Mouse (Mus musculus): ENCODE data around the gene Abat. TPM values are rescaled to one million over a fixed set of nuclear protein-coding genes. Genes with fewer than 3 reads are reported as not detected.

Gene Abat
- polyA plus RNA-seq, 1 experiment from 2014 or later, result 25.8 TPM

GRCm38 (mm10) chr16:8636867-8637216 lies 123.6 kb downstream of the Abat start:
- in situ Hi-C loops (cut with MboI; ENCODE audit: low pct_unique_long_range_greater_than_20kb), result loop anchor here (5.0 kb wide), 1 partner anchor 40 kb away; no protein-coding TSS in a partner anchor
- H3K27me3 ChIP-seq, result no peaks in the 10 kb centered on the region
- peak; percentile 15 for ATAC-seq
- no peak for TF ChIP-seq CTCF (IDR thresholded peaks at IDR 0.05)
- ChIA-PET CTCF (interaction anchor here (1.3 kb wide), 1 partner anchor 225 kb away, joined by 3 read pairs; no protein-coding TSS in a partner anchor), POLR2A (interaction anchor here (0.6 to 0.7 kb wide), 2 partner anchors 10 to 50 kb away, joined by 3 to 4 read pairs; no protein-coding TSS in a partner anchor)
- DNase-seq (ENCODE audit: low read depth, low spot score), result no peak

- peak; percentile 90 for ATAC-seq
- in situ Hi-C loops (cut with MboI; ENCODE audit: low pct_unique_long_range_greater_than_20kb), result loop anchor here (5.0 kb wide), 1 partner anchor 40 kb away; no protein-coding TSS in a partner anchor
- TF ChIP-seq CTCF (IDR thresholded peaks at IDR 0.05), result no peak
- ChIA-PET POLR2A (interaction anchor here (0.6 to 0.7 kb wide), 2 partner anchors 10 to 51 kb away, joined by 3 to 4 read pairs; no protein-coding TSS in a partner anchor), CTCF (interaction anchor here (1.3 kb wide), 1 partner anchor 225 kb away, joined by 3 read pairs; no protein-coding TSS in a partner anchor)
- H3K27me3 ChIP-seq, result no peaks in the 10 kb centered on the region
- DNase-seq (ENCODE audit: low read depth, low spot score), result peak; percentile 82
Observed at GRCm38 (mm10) chr16:8637217-8638051, 124.2 kb downstream of the Abat start, which contains the start of the genes Pmm2 and Tmem186. Gene Pmm2, plus strand, starts transcription at chr16:8637674. Gene Tmem186, minus strand, starts transcription at chr16:8637712.

DNA sequence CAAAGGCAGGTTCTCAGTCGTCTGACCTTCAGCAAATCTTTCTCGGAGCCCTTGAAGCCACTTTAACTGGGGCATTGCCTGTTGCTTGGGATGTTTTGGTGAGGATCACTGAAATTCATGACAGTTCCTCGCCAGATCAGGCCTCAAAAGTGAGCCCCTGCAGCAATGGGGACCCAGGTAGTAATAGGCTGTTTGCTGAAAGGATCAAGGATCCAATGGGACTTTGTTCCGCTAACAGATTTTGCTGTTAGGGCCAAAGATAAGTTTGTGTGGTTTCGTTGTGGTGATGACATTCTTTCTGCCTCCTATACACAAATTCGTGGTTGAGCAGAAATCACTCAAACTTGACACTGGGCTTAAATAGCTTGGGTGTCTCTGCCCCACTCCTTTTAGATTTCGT lies 124.9 kb downstream of the Abat start:
- ChIA-PET CTCF (no interaction called here), POLR2A (interaction anchor here (1.2 kb wide), 1 partner anchor 34 kb away, joined by 3 read pairs; the partner anchor contains the start of gene Carhsp1)
- no peaks in the 10 kb centered on the region for H3K27me3 ChIP-seq
- TF ChIP-seq CTCF (IDR thresholded peaks at IDR 0.05), result no peak
- DNase-seq (ENCODE audit: low read depth, low spot score) (no peak), ATAC-seq (no peak)
- in situ Hi-C loops (cut with MboI; ENCODE audit: low pct_unique_long_range_greater_than_20kb), result loop anchor here (5.0 kb wide), 1 partner anchor 39 kb away; no protein-coding TSS in a partner anchor

DNA sequence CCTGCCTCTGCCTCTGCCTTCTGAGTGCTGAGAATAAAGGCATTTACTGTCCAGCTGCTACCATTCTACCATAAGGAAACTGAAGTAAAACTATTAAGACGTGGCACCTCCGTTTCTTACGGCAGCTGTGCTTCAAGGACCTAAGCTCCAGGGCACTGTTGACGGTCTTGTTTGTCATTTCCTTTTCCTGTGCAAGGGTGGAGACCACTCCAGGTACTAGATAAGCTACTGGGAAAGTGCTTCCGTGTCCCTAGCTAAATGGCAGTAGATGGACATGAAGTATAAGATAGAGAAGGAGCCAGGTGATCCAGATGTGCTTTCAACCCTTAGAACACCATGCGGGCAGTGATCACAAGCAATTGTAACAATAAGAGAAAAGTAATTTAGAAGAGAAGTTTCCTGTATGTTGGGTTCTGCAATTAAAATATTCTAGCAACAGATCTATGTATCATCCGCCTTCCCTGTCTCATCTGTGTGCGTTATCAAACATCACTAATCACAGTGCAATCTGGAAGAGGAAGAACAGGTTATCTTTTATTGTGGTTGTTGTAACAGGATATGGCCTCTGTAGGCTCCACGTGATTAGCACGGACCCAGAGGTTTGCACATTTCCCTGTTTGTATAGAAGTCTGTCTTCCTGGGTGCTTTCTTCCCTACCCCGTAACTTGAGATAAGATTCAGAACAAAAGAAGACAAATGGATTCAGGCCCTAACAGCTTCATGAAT lies 126.4 kb downstream of the Abat start:
- CTCF ChIA-PET, result no interaction called here
- no peak for TF ChIP-seq CTCF (IDR thresholded peaks at IDR 0.05)
- ATAC-seq (no peak), DNase-seq (ENCODE audit: low read depth, low spot score) (no peak)
- in situ Hi-C loops (cut with MboI; ENCODE audit: low pct_unique_long_range_greater_than_20kb), result loop anchor here (5.0 kb wide), 2 partner anchors 38 to 147 kb away; no protein-coding TSS in a partner anchor
- POLR2A ChIA-PET, result interaction anchor here (1.2 kb wide), 1 partner anchor 33 kb away, joined by 3 read pairs; the partner anchor contains the start of gene Carhsp1
- H3K27me3 ChIP-seq, result no peaks in the 10 kb centered on the region

GRCm38 (mm10) chr16:8643855-8644254 lies 130.6 kb downstream of the Abat start:
- no peak for DNase-seq (ENCODE audit: low read depth, low spot score)
- TF ChIP-seq CTCF (IDR thresholded peaks at IDR 0.05), result no peak
- in situ Hi-C loops (cut with MboI; ENCODE audit: low pct_unique_long_range_greater_than_20kb), result loop anchor here (5.0 kb wide), 1 partner anchor 152 kb away; no protein-coding TSS in a partner anchor
- CTCF ChIA-PET, result interaction anchor here (1.5 to 2.0 kb wide), 3 partner anchors 11 to 26 kb away, joined by 3 to 8 read pairs (median 6); no protein-coding TSS in a partner anchor
- peak; percentile 90 for ATAC-seq
- POLR2A ChIA-PET, result no interaction called here
- no peaks in the 10 kb centered on the region for H3K27me3 ChIP-seq

DNA sequence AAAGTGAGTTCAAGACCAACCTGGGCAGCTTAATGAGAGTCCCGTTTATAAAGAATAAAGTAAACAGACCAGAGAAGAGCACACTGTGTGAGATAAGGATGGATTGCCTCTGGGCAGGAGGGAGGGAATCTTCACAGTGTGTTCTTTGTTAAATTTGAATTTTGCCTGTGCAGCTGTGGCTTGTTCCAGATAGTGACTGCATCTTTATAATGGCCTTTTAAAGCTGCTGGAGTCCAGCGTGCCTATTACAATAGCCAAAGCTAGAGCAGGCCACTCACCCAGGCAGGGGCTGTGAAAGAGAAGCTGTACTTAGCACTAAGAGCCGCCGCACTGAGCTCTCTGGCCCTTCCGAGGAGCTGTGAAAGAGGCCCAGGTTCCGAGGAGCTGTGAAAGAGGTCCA lies 132.3 kb downstream of the Abat start:
- ChIA-PET CTCF (interaction anchor here (1.2 kb wide), 1 partner anchor 14 kb away, joined by 3 read pairs; no protein-coding TSS in a partner anchor), POLR2A (no interaction called here)
- no peak for ATAC-seq
- DNase-seq (ENCODE audit: low read depth, low spot score), result no peak
- TF ChIP-seq CTCF (IDR thresholded peaks at IDR 0.05), result no peak
- in situ Hi-C loops (cut with MboI; ENCODE audit: low pct_unique_long_range_greater_than_20kb), result no loop called here
- no peaks in the 10 kb centered on the region for H3K27me3 ChIP-seq

GRCm38 (mm10) chr16:8650007-8650406 lies 136.8 kb downstream of the Abat start:
- ChIA-PET CTCF (no interaction called here), POLR2A (interaction anchor here (1.3 kb wide), 1 partner anchor 20 kb away, joined by 3 read pairs; no protein-coding TSS in a partner anchor)
- DNase-seq (ENCODE audit: low read depth, low spot score), result no peak
- no peaks in the 10 kb centered on the region for H3K27me3 ChIP-seq
- no peak for ATAC-seq
- no peak for TF ChIP-seq CTCF (IDR thresholded peaks at IDR 0.05)
- in situ Hi-C loops (cut with MboI; ENCODE audit: low pct_unique_long_range_greater_than_20kb), result no loop called here

DNA sequence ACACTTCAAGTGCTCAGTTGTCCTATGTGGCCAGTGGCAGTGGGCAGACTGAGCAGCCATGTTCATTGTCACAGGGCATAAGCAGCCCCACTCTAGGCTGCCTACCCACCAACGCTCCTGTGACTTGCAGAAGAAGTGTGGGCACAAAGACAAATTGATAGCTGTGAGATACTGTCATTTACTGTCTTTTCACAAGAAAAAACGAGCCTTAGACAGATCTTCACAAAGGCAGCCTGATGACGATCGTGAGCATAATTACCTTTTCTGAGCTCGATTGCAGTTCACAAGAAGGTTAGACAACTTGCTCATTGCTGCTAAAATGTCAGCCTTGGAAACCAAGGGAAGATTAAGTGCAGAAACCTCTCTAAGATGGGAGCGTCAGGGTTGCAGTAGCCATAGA lies 141.9 kb downstream of the Abat start:
- POLR2A ChIA-PET, result no interaction called here
- no peaks in the 10 kb centered on the region for H3K27me3 ChIP-seq
- CTCF ChIA-PET, result interaction anchor here (0.8 to 1.5 kb wide), 2 partner anchors 12 to 16 kb away, joined by 3 read pairs; no protein-coding TSS in a partner anchor
- DNase-seq (ENCODE audit: low read depth, low spot score), result no peak
- TF ChIP-seq CTCF (IDR thresholded peaks at IDR 0.05), result no peak
- in situ Hi-C loops (cut with MboI; ENCODE audit: low pct_unique_long_range_greater_than_20kb), result no loop called here
- ATAC-seq, result no peak

DNA sequence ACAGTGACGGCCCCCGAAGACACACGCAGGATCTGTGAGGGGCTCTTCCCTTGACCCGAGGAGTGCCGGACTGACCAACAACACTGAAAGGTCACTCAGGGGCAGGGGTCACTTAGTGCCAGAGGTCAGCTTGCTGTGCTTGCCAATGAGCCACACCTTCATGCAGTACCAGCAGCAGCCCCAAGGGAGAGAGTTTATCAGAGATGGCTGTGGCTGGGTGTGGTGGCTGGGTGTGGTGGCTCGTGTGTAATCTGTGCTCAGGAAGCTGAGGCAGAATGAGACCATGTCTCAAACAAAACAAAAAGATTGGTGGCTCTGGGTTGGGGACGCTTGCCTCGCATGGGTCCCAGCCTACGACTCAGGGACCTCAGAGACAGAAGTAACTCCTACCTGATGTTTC lies 142.4 kb downstream of the Abat start:
- no peak for DNase-seq (ENCODE audit: low read depth, low spot score)
- in situ Hi-C loops (cut with MboI; ENCODE audit: low pct_unique_long_range_greater_than_20kb), result no loop called here
- ChIA-PET POLR2A (no interaction called here), CTCF (interaction anchor here (0.8 to 1.5 kb wide), 2 partner anchors 11 to 15 kb away, joined by 3 read pairs; no protein-coding TSS in a partner anchor)
- TF ChIP-seq CTCF (IDR thresholded peaks at IDR 0.05), result no peak
- H3K27me3 ChIP-seq, result no peaks in the 10 kb centered on the region
- no peak for ATAC-seq

- POLR2A ChIA-PET, result no interaction called here
- no peak for TF ChIP-seq CTCF (IDR thresholded peaks at IDR 0.05)
- H3K27me3 ChIP-seq, result no peaks in the 10 kb centered on the region
- in situ Hi-C loops (cut with MboI; ENCODE audit: low pct_unique_long_range_greater_than_20kb), result no loop called here
- no peak for ATAC-seq
- DNase-seq (ENCODE audit: low read depth, low spot score), result no peak
- CTCF ChIA-PET, result interaction anchor here (1.5 kb wide), 1 partner anchor 15 kb away, joined by 3 read pairs; no protein-coding TSS in a partner anchor
Observed at GRCm38 (mm10) chr16:8656256-8656655, 143.0 kb downstream of the Abat start.
